Mouse (Mus musculus) ovary, postnatal 10 days (tissue): Measurements from ENCODE around the gene Notch4.
A peak's percentile ranks its signal among the peaks of the same experiment; 100 is the strongest.

Source experiments
- DNase-seq: peaks from one replicate; pipeline ENCODE4 v3.0.0; 2022; ENCODE audit warnings: low spot score

The Notch4 gene

DNA sequence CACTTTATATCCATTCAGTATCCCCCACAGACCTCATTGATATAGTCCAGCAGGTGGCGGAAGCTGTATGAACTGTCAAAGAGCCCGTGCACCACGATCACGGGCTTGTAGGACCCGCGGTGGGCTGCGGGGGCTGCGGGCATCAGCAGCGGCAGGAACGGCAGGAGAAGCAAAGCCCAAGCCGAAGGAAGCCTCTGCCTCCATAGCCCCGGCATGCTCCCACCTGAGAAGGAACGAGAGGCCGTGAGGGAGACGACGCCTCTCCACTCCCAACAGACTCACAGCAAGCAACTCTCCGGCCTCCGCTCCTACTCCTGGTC lies 62.7 kb downstream of the Notch4 start:
- DNase-seq: no peak

DNA sequence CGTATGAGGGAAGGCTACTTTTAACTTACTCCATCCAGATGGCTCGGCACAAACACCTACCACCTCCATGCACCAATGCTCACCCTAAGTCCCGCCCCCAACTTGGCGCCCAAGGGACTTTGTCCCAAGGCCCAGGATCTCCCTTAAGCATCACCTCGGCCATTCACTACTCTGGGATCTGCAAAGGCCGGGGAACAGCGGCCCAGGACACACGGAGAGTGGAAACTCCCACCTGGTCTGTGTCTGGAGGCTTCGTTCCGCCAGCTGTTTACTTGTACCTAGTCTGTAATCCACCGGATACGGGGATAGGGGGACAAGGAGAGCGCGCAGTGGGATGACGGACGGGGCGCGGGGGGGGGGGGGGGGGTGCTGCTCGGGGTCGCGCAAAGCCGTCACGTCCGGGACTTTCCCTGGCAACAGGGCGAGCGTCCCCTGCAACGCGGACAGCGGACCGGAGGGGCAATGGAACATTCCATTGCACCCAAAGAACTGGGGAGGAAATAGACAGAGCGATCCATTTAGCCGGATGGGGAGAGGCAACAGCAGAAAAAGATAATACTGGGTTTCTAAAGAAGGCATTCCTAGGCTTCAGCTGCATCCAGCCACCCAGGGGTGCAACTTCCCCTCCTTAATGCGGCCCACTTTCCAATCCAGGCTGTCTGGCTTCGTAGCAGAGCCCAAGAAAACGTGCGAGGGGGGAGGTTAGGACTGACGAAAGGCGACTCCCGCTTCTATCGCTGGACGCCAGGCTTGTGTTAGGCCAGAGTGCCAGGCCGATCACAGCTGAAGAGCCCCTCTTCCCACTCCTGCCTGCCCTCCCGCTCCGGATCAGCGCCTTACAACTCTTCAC lies 63.2 kb downstream of the Notch4 start:
- peak; percentile 64 for DNase-seq

DNA sequence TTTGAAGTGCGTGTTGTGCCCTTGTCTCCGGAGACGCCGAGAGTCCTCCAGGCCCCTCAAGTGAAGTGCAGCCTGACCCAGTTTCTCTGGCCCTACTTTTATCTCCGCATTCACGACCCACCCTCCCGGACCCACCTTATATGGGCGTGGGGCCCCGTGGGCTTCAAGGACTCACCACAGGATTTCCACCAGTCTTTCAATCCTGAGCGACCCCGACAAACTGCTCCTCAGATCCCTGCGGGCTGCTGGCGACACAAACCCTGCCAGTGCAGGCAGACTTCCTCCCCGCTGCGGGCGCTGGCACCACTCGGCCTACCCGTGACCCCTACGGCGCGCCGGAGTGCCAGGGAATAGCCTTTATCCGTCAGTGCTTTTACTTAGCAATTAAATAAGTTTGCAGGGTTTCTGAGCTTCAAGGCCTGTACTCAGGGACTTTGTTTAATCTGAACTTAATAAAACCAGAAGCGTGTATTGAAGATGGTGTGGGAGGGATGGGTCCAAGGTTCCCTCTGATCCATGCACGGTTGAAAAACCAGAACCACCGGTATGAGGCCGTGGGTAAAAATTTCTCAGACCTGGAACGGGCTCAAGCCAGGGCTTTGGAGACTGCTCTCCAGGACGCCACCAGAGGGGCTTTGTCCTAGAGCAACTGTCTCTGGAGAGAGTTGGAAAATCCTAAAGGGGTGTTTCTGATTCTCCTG lies 64.0 kb downstream of the Notch4 start, which contains the start of gene Ppt2:
Ppt2 (minus strand) TSS at position 568 of the 701 bp plus-strand sequence.
- DNase-seq: peak; percentile 42

DNA sequence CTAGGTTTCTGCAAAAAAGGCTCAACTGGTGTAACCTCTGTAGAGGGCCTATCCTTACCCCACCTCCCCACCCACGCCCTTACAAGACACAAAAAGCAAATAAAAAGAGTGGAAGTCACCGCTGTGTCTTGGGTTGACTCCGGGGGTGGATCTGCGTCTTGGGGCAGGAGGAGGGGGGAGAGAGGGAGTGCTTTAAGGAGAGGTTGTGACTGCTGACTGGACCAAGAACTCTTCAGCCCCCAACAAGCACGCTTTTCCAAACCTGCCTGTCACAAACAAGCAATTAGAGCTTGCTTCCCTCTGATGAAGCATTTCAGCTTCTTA lies 64.5 kb downstream of the Notch4 start:
- DNase-seq: no peak

DNA sequence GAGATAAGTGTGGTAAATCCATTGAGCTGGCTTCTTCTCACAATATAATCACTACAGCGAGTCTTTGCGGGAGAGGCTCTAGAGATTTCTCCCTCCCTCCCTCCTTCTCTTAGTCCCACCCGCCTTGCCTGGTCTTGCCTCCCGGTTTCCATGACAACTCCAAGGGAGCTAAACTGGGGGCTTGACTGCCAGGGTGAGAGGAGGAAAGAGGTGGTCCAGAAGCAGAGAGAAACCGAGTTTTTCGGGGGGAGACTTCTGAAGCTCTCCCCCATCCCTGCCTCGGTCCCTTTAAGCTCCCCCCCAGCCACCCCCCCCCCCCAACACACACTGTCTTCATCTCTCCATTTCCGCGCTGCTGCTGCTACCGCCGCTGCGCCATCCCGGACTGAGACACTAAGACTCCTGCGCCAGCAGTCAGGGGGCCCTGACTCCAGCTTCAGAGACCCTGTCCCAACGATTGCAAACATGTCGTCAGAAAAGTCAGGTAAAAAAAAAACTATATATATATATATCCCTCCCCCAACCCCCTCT lies 65.2 kb downstream of the Notch4 start, which contains the start of gene Prrt1:
Prrt1 (plus strand) TSS at position 313 of the 531 bp plus-strand sequence.
- no peak for DNase-seq

DNA sequence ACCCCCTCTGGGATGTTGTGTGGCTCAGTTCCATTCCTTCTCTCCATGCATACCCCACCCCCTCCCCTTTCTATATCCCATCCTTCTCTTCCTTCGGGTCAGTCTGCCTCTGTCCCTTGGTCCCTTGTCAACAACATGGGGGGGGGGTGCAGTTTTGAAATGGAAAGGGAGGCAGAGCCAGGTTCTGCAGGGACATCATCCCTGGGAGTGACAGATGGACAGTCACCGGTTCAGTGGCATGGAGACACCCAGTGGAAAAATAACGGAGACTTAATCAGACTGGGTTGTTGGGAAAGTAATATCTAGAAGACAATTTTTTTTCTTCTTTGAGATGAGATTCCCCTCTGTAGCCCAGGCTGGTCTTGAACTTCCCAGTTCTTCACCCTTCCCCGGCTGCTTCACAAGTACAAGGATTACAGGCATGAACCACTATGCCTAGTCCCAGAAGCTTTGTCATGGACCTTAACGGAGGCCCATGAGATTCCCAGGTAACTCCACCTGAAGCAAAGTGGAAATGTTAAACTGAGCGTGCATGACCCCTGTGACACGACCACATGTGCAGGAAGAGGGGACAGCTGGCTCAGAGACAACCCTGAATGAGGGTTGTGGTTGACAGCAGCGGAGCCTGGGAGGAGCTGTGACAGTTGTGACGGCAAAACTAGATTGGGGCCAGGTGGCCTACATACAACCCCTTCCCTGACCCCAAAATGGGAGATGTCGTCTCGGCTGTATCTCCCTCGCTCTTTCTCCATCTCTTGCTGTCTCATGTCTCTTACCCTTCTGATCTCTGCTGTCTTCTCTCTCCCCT lies 65.9 kb downstream of the Notch4 start:
- no peak for DNase-seq

DNA sequence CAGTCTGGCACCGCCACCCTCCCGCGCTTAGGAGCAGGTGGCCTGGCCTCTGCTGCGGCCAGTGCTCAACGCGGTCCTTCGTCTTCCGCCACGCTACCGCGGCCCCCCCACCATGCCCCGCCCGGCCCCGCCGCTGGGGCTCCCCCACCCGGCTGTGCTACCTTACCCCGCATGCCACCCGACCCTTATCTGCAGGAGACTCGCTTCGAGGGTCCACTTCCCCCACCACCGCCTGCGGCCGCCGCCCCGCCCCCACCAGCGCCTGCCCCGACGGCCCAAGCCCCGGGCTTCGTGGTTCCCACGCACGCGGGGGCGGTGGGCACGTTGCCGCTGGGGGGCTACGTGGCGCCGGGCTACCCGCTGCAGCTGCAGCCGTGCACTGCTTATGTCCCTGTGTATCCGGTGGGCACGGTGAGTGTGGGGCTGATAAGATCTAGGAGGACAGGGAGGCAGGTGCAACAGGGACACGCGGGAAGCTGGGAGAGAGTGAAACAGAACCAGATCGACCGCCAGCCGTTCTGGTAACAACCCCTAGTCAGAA lies 66.8 kb downstream of the Notch4 start:
- no peak for DNase-seq

DNA sequence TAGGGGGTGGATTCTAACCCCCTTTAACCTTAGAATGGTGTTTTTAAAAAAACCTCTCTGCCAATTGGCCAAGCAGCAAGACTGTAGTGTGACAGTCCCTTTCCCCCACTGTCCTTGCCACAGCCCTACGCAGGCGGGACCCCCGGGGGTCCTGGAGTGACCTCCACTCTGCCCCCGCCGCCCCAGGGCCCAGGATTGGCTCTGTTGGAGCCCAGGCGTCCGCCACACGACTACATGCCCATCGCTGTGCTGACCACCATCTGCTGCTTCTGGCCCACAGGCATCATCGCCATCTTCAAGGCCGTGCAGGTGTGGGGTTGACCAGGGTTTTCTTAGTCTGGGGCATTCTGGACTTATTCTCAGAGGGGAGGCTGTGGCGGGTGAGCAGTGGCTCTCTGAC lies 67.6 kb downstream of the Notch4 start:
- DNase-seq: no peak

DNA sequence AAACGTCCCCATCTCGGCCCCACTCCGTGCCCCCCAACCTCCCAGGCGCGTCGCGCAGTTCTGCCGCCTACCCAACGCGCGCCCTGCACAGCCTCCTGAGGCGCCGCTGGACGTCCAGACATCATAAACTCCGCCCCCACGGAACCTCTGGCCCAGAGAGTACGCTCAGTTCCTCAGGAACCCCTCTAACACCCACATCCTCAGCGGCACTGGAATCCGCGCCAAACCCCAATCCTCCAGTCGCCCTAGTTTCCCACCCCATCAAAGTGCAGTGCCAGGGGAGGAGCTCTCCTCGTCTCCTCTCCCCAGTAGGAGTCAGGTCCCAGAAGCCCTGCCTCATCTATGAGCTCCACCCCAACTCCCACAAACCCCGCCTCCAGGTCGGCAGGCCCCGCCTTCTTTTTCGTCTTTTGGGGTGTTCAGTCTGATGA lies 68.2 kb downstream of the Notch4 start:
- peak; percentile 63 for DNase-seq

DNA sequence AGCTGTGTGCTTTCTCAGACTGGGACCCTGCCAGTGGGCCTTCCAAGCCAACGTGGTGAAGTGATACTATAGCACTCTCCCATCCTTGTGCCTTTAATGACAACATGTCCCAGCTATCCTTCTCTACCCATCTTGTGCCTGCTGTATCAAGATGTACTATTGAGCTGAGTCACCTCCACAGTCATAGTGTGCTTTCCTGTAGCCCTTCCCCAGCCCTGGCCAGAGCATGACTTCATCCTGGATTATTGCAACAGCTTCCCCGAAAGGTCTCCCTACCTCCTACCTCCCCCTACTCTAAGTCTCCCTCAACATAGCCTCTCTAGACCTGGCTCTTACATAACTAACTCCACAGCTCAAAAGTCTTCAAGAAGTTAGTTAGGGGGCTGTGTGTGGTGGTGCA lies 71.6 kb downstream of the Notch4 start:
- DNase-seq: no peak

DNA sequence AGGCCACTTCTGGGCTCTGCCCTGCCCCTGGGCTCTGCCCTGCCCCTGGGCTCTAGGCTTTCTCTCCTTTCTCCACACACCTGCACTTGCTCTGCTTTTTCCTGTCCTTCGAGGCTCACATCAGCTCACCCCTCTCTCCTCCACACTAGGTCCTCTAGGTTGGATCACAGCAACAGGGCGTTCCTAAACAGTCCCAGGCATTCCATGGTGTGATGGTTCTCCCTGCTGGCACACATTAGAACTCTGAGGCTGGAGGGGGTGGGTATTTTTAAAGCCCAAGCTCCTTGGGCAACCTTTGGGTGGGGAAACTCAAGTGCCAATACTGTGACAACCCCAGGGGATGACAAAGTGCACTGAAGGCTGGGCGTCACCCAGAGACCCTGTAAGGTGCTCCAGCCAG lies 73.4 kb downstream of the Notch4 start:
- no peak for DNase-seq
